Mouse (Mus musculus): ENCODE results near the gene Papln. TPM values are rescaled to one million over a fixed set of nuclear protein-coding genes. Genes with fewer than 3 reads are reported as not detected.

The Papln gene
- polyA plus RNA-seq, 1 experiment from 2014 or later, result 0.10 TPM

DNA sequence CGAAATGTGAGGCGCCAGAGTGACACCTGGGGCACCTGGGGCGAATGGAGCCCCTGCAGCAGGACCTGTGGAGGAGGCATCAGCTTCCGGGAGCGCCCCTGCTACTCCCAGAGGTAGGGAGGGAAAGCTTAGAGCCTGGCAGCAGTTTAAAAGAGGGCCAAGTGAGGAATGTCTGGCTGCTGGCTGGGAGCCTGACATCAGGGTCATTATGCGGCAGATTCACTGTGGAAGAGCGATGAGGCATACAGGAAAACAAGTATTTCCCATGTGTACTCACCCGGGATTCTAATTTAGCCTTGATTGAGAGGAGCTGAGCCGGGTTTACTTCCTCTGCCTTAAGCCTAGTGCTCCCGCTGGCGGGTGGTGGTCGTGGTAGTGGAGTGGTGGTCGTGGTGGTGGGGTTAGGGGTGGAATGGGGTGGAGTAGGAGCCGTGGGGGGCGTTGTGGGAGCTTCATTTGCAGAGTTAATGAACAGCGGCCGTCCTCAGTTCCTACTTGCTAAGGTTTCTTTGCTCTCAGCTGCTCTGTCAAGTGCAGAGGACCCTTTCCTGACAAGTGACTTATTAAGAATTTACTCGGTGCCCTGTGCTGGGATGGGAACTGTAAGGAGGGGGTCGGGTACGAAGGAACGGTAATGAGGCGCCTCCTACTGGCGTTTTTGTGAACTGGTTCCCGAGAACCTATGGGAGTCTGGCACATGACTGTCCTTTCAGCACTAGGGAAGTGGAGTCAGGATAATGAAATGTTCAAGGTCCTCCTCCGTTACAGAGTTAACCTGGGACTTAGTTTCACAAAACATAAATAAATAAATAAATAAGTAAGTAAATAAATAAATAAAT lies 7.2 kb downstream of the Papln start:
- Histone ChIP-seq H3K9me3 (no peaks in the 10 kb centered on the region), H3K4me3 (peak overlapping the region; percentile 38), H3K4me1 (peaks cover 55% of the 10 kb centered on the region), H3K36me3 (replicated peaks) (no peaks in the 10 kb centered on the region), H3K27ac (replicated peaks) (peak overlapping the region; percentile 35; the same call in 1 of the 2 replicates), H3K27me3 (replicated peaks; ENCODE audit: low read depth, poor library complexity, severe bottlenecking) (peaks cover 23% of the 10 kb centered on the region)
- peak; percentile 82 for DNase-seq (ENCODE audit: low spot score)
- 7% methylated on average over 25 of the region's 25 CpGs for WGBS

DNA sequence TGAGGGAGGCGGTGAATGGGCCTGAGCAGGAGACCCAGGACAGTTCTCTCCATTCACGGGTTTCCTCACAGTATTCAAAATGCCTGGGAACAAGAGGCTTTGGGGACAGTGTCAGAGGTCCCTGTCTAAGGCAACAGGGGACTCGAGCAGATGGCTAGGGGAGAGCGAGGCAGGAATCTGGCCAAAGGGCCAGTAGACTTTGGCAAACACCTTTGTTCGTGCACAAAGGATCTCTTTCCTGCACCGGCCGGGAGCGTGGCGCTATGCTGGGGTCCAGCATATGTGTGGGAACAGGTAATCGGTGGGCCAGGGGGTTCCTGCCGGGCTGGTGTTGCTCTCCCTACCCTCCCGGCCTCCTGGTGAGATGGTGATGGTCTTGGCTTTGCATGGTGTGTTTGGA lies 12.2 kb downstream of the Papln start:
- Histone ChIP-seq H3K27ac (replicated peaks) (no peak overlapping the region), H3K9me3 (no peaks in the 10 kb centered on the region), H3K4me1 (peaks cover 16% of the 10 kb centered on the region), H3K4me3 (no peak overlapping the region), H3K36me3 (replicated peaks) (no peaks in the 10 kb centered on the region), H3K27me3 (replicated peaks; ENCODE audit: low read depth, poor library complexity, severe bottlenecking) (peaks cover 10% of the 10 kb centered on the region; the same call in 1 of the 2 replicates)
- WGBS, result 67% methylated on average over 12 of the region's 12 CpGs
- no peak for DNase-seq (ENCODE audit: low spot score)

DNA sequence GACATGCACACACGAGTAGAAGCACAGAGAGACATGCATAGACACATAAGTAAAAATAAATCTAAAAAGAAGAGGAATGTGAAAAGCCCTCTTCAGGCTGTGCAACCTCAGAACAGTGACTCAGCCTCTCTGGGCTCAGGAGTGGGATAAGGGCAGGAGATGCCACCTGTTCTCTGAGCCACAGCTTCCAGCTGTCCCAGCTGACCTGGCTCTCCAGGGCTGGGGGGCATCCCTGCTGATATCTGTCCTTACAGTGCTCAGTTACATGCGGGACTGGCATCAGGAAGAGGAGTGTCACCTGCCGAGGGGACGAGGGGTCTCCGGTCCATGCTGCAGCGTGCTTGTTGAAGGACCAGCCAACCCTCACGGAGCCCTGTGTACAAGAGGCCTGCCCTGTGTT lies 13.3 kb downstream of the Papln start:
- Histone ChIP-seq H3K9me3 (no peaks in the 10 kb centered on the region), H3K36me3 (replicated peaks) (no peaks in the 10 kb centered on the region), H3K4me3 (no peak overlapping the region), H3K27me3 (replicated peaks; ENCODE audit: low read depth, poor library complexity, severe bottlenecking) (peaks cover 8% of the 10 kb centered on the region; the same call in 1 of the 2 replicates), H3K4me1 (peaks cover 14% of the 10 kb centered on the region), H3K27ac (replicated peaks) (no peak overlapping the region)
- DNase-seq (ENCODE audit: low spot score), result no peak
- 89% methylated on average over 7 of the region's 7 CpGs for WGBS

DNA sequence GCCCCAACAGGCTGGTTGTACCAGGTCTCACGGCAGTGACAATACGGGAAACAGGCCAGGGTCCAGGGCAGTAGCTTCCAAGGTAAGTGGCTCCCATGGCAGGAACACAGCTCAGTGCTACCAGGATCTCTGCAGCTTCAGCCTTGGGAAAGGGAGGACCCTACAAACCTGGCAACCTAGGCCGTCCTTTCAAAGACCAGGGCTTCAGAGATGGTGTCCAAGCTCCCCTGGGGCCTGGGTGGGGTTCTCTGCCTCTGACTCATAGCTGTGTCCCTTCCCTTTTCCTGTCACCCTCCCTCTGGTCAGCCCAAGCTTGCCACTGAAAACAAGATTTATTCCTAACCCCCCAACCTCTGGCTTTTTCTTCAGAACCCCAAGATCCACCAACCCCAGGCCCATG lies 16.7 kb downstream of the Papln start:
- no peaks in the 10 kb centered on the region for H3K9me3 ChIP-seq
- no peaks in the 10 kb centered on the region for H3K36me3 ChIP-seq (replicated peaks)
- peaks cover 11% of the 10 kb centered on the region for H3K4me1 ChIP-seq
- DNase-seq (ENCODE audit: low spot score), result no peak
- H3K4me3 ChIP-seq, result no peak overlapping the region
- 85% methylated on average over 3 of the region's 3 CpGs for WGBS
- no peak overlapping the region for H3K27ac ChIP-seq (replicated peaks)
- no peaks in the 10 kb centered on the region for H3K27me3 ChIP-seq (replicated peaks; ENCODE audit: low read depth, poor library complexity, severe bottlenecking)

DNA sequence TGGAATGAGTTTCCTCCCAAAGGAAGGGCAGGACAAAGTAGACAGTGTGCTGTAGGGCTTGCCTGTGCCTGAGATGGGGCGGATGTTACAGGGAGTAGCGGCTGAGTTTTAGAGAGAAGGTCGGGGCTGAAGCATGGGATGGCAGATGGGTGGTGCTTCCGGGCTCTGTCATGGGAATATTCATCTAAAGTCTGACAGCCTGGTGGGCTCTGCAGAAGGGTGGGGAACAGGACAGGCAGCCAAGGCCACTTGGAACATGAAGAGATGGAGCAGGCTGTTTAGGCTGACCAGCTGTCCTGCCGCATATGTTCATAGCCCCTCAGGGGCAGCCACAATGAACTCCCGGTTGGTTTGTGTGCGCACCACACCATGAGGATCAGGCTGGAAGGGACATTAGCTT lies 17.8 kb downstream of the Papln start:
- no peak for DNase-seq (ENCODE audit: low spot score)
- Histone ChIP-seq H3K27ac (replicated peaks) (no peak overlapping the region), H3K27me3 (replicated peaks; ENCODE audit: low read depth, poor library complexity, severe bottlenecking) (no peaks in the 10 kb centered on the region), H3K9me3 (no peaks in the 10 kb centered on the region), H3K36me3 (replicated peaks) (no peaks in the 10 kb centered on the region), H3K4me1 (0 out of 2 replicates have a peak, but pooled peaks cover 2% of the 10 kb centered on the region), H3K4me3 (no peak overlapping the region)
- WGBS, result 76% methylated on average over 7 of the region's 7 CpGs

DNA sequence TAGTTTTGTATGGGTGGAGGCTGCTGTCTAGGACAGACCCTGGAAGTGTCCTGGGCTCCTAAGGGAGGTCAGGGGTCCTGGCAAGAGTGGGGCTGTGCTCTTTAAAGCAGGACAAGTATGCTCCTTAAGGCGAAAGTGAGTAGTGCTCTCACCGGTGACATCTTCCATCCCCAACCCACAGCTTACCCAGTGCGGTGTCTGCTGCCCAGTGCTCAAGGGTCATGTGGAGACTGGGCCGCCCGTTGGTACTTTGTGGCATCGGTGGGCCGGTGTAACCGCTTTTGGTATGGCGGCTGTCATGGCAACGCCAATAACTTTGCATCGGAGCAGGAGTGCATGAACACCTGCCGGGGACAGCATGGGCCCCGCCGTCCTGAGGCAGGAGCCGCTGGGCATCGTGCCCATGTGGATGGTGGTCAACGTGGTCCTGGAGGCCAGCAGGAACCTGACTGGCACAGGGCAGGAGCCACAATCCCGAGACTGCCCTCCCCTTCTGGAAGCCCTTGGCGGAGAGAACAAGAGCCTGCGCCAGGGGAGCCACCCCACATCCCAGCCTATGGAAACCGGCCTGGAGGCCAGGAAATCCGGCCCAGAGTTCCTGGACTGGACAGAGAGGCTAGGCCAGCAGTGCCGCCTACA lies 18.3 kb downstream of the Papln start:
- no peaks in the 10 kb centered on the region for H3K27me3 ChIP-seq (replicated peaks; ENCODE audit: low read depth, poor library complexity, severe bottlenecking)
- no peak overlapping the region for H3K4me3 ChIP-seq
- 76% methylated on average over 23 of the region's 23 CpGs for WGBS

DNA sequence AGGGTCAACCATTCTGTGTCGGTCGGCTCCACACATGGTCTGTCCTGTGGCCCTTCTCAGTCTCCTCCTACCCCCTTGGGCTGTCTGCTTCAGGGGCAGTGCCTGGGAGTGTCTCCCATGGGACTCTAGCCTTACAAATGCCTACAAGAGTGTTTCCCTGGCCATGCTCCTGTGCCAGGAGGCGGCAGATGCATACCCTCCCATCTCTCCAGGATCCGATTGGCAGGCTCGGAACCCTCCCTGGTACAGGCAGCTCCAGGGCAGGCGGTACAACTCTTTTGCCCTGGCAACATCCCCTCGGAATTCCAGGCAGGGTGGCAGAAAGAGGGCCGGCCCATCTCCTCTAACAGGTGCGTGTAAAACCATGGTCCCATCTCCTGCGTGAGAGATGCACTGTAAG lies 19.2 kb downstream of the Papln start:
- no peaks in the 10 kb centered on the region for H3K36me3 ChIP-seq (replicated peaks)
- H3K27ac ChIP-seq (replicated peaks), result no peak overlapping the region
- WGBS, result 90% methylated on average over 10 of the region's 10 CpGs
- no peaks in the 10 kb centered on the region for H3K9me3 ChIP-seq
- DNase-seq (ENCODE audit: low spot score), result no peak
- H3K4me3 ChIP-seq, result no peak overlapping the region
- H3K4me1 ChIP-seq, result 0 out of 2 replicates have a peak, but pooled peaks cover 2% of the 10 kb centered on the region
- H3K27me3 ChIP-seq (replicated peaks; ENCODE audit: low read depth, poor library complexity, severe bottlenecking), result no peaks in the 10 kb centered on the region

More for the DNA sequence above, 18.3 kb downstream of the Papln start:
- no peak overlapping the region for H3K27ac ChIP-seq (replicated peaks)
- no peaks in the 10 kb centered on the region for H3K9me3 ChIP-seq
- H3K4me1 ChIP-seq, result 0 out of 2 replicates have a peak, but pooled peaks cover 2% of the 10 kb centered on the region
- no peaks in the 10 kb centered on the region for H3K36me3 ChIP-seq (replicated peaks)
- DNase-seq (ENCODE audit: low spot score), result no peak

DNA sequence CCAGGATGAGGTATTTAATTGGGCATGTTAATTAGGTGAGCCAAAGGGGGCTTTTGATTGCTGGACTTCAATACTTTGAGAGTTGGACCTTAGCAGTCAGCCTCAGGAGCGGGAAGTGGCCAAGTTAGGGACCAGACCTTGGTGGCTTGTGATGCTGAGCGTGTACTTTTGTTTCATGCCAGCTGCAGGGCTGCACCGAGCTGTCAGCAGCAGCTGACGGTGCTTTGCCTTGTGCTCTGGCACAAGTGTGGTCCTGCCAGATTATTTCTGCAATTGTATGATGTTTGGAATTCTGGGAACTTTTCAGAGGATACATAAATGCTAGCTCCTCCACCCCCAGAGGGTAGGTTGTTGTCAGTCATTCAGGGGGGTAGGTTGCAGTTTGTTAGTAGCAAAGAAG lies 21.9 kb downstream of the Papln start:
- no peaks in the 10 kb centered on the region for H3K9me3 ChIP-seq
- peaks cover 8% of the 10 kb centered on the region for H3K4me1 ChIP-seq
- H3K36me3 ChIP-seq (replicated peaks), result no peaks in the 10 kb centered on the region
- DNase-seq (ENCODE audit: low spot score), result no peak
- WGBS, result 81% methylated on average over 4 of the region's 4 CpGs
- H3K4me3 ChIP-seq, result no peak overlapping the region
- no peak overlapping the region for H3K27ac ChIP-seq (replicated peaks)
- no peaks in the 10 kb centered on the region for H3K27me3 ChIP-seq (replicated peaks; ENCODE audit: low read depth, poor library complexity, severe bottlenecking)

DNA sequence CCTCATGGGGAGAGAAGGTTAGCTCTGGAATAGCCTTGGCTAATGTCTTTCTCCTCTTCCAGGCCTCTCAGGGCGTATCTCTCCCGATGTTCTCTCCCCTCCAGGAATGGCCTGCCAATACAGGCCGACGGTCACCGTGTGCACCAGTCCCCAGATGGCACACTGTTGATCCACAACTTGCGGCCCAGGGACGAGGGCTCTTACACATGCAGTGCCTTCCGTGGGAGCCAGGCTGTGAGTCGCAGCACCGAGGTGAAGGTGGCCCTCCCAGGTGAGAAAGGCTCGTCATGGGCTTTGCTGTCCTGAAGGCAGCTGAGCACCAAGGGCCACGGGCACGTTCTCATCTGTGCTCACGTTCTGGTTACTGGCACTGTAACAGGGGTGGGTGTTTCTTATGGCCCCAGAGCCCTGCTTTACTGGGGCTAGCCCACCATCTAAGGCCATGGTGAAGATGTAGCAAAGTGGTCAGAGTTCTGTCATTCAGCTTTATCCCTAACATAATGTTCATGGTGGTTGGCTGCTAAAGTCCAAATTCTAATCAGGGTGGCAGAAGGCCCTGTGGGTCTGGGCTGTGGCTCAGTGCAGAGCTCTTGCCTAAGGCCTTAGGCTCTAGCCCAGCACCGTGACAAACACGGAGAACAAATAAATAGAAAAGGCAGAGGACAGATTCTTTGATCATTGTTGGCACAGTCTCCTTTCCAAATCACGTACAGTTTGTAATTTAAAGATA lies 25.8 kb downstream of the Papln start:
- no peak for DNase-seq (ENCODE audit: low spot score)

DNA sequence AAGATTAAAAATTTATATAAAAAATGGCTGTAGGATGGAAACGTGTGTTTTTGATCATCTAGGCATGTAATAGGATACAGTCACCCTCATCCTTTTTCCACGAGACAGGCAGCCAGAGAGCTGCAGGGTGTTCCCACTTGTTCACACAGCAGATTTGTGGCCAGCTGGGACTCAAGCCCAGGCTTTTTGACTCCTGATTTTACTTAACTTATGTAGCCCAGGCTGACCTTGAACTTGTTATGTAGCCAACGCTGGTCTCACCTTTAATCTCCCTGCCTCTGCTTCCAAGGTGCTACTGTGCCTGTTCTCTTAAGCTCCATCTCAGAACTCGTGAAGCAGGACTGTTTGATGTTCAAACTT lies 26.3 kb downstream of the Papln start:
- H3K4me1 ChIP-seq, result peaks cover 11% of the 10 kb centered on the region
- WGBS, result 43% methylated on average over 4 of the region's 4 CpGs
- H3K27ac ChIP-seq (replicated peaks), result peak overlapping the region; percentile 51; the same call in 1 of the 2 replicates
- no peak for DNase-seq (ENCODE audit: low spot score)
- H3K9me3 ChIP-seq, result no peaks in the 10 kb centered on the region
- H3K36me3 ChIP-seq (replicated peaks), result peaks cover 32% of the 10 kb centered on the region
- H3K4me3 ChIP-seq, result no peak overlapping the region
- H3K27me3 ChIP-seq (replicated peaks; ENCODE audit: low read depth, poor library complexity, severe bottlenecking), result no peaks in the 10 kb centered on the region

More for the DNA sequence above, 25.8 kb downstream of the Papln start:
- H3K9me3 ChIP-seq, result no peaks in the 10 kb centered on the region
- H3K4me1 ChIP-seq, result peaks cover 11% of the 10 kb centered on the region
- no peaks in the 10 kb centered on the region for H3K27me3 ChIP-seq (replicated peaks; ENCODE audit: low read depth, poor library complexity, severe bottlenecking)
- no peak overlapping the region for H3K4me3 ChIP-seq
- H3K36me3 ChIP-seq (replicated peaks), result peaks cover 30% of the 10 kb centered on the region
- WGBS, result 89% methylated on average over 17 of the region's 17 CpGs
- no peak overlapping the region for H3K27ac ChIP-seq (replicated peaks)

DNA sequence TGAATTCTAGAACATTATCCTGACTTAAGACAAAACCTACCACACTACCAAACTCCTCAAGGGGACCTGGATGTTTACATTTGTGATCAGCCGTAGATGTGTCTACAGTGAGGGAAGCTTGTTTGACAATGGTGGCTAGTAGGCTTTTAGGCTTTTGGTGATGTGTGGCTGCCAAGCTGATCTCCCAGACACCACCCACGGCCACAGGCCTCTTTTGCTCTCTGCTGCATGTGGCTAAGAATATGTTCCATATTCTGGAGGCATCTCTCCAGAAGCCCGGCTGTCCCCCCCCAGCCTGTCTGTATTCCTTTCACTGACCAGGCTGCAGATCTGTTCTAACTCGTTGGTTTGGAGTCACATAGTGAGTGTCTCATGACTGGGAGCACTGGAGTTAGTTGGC lies 27.3 kb downstream of the Papln start:
- DNase-seq (ENCODE audit: low spot score), result no peak
- H3K4me3 ChIP-seq, result no peak overlapping the region
- peaks cover 11% of the 10 kb centered on the region for H3K4me1 ChIP-seq
- H3K27ac ChIP-seq (replicated peaks), result no peak overlapping the region
- H3K27me3 ChIP-seq (replicated peaks; ENCODE audit: low read depth, poor library complexity, severe bottlenecking), result no peaks in the 10 kb centered on the region
- H3K36me3 ChIP-seq (replicated peaks), result peaks cover 42% of the 10 kb centered on the region
- WGBS, result 82% methylated on average over 4 of the region's 4 CpGs
- no peaks in the 10 kb centered on the region for H3K9me3 ChIP-seq

DNA sequence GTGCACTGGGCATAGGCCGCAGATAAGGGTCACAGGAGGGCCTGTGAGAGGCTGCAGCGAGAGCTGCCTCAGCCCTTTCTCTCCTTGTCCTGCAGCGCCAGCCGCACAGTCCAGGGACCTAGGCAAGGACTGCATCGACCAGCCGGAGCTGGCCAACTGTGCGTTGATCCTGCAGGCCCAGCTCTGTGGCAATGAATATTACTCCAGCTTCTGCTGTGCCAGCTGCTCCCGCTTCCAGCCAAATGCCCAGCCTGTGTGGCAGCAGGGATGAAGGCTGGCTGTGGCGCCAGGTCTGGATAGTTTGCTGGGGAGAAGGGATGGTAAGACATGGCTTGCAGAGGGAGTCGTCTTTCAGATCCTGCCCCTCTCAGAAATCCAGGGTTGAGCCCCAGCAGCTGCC lies 28.3 kb downstream of the Papln start:
- H3K27me3 ChIP-seq (replicated peaks; ENCODE audit: low read depth, poor library complexity, severe bottlenecking), result no peaks in the 10 kb centered on the region
- no peak for DNase-seq (ENCODE audit: low spot score)
- H3K4me3 ChIP-seq, result no peak overlapping the region
- H3K4me1 ChIP-seq, result peaks cover 11% of the 10 kb centered on the region
- no peak overlapping the region for H3K27ac ChIP-seq (replicated peaks)
- H3K9me3 ChIP-seq, result no peaks in the 10 kb centered on the region
- H3K36me3 ChIP-seq (replicated peaks), result peaks cover 50% of the 10 kb centered on the region
- 90% methylated on average over 10 of the region's 10 CpGs for WGBS

All from embryonic facial prominence, embryonic 10.5 days (tissue).